Mouse (Mus musculus): ENCODE results near the gene Snca.

DNA sequence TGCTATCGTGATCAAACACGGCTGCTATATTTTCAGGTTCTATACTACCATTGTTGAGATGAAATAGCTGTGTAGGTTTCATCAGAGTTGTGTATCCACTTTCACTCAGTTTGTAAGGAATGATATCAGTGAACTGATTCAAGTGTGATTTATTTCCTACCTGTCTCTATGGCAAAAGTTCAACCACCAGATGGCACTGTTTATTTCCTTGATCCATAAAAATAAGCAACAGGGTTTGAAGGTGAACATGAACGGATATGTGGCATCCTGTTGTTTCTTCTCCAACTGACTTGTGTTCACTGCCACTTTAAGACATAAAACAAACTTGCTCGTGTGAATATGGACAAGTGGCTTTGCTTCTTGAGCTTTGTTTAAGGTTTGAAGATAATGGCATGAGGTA, 147.4 kb downstream of the Snca start:
- TF ChIP-seq GATA1 (IDR thresholded peaks at IDR 0.05; ENCODE audit: low read length) (no peak), TAL1 (IDR thresholded peaks at IDR 0.05; ENCODE audit: low read length) (no peak)
